Mouse (Mus musculus) c-Kit-positive CD71-positive TER-119-positive erythroid progenitor cells, embryonic 14.5 days (primary cell): ENCODE results near the gene Katnb1.

Source experiments
- DNase-seq: peaks from one replicate; pipeline ENCODE4 v3.0.0-alpha.2; 2013; ENCODE audit warnings: low spot score

The Katnb1 gene

DNA sequence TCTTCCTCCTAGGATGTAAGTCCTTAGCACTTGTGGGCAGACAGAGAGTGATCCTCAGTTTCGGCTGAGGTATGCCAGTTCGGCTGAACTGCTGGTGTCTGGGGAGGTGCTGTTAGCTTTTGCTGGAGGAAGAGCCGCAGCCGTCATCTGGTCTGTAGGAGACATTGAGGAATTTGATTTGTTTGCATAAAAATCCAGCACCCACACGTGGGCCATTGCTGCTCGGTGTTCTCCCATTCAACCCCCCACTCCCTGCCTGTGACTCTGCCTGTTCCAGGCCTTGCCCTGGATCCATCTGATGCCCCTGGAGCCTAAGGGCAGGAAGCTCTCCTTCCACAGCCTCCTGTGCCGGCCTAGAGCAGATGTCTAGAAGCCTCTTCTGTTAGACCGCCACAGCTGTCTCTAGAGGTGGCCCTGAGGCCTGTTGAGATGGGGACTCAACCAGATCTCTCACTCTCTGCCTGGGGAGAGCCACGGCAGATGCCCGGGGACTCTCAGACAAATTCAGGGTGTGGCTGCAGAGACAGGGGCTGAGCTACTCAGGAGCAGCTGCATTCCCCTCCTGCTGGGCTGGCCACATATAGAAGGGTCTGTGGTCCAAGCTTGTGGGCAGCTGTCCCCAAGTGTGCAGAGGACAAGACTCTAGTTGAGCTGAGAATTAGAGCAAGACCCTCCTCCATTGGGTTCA lies 3.9 kb downstream of the Katnb1 start:
- no peak for DNase-seq

DNA sequence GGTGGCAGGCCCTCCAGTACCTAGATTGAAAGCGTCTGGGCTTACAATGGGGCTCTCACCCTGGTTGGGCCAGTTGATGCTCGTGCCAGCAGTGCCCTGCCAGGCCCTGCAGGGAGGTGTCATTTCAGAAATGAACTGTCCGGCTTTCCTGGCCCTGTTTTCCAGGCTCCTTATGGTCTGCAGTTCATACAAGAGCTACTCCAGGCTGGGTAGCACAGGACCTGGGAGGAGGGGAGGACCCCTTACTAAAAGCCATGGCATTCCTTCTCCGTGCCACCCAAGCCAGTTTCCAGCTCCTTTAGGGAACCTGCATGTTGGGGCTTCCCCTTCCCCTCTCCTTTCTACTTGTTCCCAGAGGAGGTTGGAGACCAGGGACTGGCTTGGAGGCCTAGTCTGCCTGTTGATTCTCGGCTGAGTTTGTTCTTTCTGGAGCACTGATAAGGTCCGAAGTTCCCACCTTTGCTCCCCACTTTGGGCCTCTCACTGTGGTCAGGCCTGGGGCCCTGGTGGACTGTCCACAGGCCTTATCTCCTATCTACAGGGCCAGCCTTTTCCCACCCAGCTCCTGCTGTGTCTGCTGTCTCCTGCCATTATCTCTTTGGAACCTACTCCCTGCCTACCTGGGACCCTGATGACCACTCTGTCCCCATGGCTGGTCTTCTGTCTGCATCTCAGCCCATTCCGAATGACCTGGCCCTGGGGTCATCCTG lies 4.6 kb downstream of the Katnb1 start:
- no peak for DNase-seq

DNA sequence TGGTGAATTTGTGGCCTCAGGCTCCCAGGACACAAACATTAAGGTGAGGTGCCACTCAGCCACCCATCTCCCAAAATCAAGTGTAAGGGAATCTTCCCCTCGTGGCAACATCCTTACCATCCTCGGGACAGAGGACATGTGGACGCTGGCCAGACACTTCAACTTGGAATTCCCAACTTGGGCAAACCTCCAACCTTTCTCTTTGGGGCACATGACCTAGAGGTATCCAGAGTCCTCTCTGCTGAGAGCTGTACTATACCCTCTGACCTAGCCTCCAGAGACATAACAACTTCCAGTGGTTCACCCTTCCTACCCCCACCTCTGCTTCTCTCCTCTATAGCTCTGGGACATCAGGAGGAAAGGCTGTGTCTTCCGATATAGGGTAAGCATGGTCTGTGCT lies 12.6 kb downstream of the Katnb1 start:
- DNase-seq: no peak

DNA sequence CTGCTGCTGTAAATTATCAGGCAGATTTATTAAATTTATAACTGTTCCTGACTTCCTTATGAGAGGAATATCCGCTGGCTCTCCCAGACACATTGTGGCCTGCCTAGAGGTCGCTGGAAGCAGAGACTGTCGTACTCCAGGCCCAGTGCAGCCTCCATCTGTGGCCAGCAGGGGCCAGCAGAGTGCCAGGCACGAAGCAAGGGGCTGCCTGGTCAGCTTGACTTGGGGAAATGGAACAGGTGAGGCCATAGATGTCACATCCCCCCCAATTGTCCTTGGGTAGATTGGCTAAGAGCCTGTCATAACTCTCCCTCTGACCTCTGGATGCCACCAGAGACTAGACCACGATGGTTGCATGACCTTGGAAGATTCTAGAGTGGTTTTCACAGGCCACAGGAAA lies 18.0 kb downstream of the Katnb1 start:
- no peak for DNase-seq

DNA sequence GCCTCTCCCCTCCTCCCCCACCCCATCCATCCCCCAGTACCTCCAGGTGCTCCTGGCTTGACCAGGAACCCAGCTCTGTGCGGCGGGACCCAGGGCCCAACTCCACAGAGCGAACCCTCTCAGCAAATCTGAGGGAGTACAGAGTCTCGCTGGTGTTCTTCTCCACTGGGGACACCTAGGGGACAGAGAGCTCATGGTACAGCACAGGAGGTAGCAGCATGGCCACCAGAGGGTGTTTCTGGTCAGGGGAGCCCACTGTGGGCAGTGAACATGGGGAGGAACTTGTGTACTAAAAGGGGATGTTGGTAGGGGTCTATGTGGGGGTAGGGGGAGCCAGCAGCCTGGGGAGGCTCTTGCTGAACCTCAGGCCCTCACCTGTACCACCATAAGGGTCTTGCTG lies 21.0 kb downstream of the Katnb1 start:
- DNase-seq: no peak

DNA sequence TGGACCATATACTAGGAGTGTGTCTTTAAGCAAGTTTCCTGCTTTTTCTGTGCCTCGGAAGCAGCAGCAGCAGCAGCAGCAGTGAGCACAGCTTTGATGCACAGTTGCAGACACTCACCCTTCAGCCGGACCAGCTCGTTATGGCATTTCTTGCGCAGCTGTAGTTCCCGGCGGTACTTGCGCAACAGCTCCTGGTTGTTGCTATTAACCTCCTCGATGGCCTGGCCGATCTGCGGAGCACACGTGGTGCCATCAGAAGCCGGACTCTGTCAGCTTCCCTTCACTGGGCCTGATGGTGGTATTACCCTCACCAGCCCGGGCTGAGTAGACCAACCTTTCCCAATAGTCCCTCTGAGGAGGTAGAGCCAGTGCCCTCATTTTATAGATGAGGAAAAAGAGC lies 26.3 kb downstream of the Katnb1 start:
- DNase-seq: no peak

DNA sequence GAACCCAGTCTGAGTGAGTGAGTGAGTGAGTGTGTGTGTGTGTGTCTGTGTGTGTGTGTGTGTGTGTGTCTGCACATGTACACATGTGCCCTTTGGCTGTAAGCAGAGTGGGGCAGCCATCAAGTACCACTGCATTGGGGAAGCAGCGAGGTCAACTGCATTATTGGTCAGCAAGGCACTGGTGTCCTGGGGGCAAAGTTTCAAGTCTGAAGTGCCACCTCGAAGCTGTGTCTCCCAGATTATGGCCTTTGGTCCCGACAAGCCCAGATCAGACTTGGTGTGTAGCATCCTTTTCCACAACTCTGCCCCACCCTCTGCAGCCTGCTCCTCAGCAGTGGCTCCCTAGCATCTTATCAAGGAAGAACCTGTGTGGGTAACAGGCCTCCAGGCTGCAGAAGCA lies 31.6 kb downstream of the Katnb1 start:
- no peak for DNase-seq

DNA sequence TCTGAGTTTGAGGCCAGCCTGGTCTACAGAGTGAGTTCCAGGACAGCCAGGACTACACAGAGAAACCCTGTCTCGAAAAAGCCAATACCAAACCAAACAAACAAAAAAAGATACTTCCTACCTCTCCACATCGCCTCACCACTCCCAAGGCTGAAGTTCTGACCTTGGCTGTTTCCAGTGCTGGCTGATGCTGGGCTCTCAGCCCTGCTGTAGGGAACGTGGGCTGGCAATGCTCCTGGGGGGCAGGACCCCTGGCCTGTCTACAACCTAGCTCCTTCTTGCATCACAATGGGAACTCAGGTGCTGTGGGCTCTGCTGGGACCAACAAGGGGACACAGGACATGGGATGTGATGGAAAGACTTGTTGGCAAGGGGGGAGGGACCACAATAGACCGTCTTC lies 32.1 kb downstream of the Katnb1 start:
- no peak for DNase-seq

DNA sequence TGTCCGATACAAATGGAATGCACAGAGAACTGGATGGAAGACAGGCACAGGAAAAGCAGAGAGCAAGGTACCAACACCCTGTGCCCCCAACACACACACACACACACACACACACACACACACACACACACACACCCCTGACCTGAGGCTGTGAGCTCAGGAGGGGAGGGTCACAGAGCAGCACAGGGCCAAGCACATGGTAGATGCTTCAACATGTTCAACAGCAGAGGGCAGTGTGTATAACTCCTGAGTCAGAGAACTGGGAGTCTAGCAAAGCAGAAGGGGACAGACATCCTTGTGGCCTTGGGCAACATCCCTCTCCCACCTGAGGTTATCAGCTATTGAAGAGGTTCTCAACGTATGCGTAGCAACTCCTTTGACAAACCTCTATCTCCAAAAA lies 32.8 kb downstream of the Katnb1 start:
- no peak for DNase-seq

DNA sequence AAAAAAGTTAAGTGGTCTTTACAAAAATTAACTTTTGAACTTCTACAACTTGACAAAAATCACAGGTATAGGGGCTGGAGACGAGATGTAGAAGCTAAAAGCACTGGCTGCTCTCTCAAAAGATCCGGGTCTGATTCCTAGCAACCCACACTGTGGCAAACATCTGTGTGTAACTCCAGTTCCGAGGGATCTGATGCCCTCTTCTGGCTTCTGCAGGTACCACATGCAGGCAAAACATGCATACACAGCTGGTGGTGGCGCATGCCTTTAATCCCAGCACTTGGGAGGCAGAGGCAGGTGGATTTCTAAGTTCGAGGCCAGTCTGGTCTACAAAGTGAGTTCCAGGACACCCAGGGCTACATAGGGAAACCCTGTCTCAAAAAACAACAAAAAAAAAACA lies 42.5 kb downstream of the Katnb1 start:
- DNase-seq: no peak

DNA sequence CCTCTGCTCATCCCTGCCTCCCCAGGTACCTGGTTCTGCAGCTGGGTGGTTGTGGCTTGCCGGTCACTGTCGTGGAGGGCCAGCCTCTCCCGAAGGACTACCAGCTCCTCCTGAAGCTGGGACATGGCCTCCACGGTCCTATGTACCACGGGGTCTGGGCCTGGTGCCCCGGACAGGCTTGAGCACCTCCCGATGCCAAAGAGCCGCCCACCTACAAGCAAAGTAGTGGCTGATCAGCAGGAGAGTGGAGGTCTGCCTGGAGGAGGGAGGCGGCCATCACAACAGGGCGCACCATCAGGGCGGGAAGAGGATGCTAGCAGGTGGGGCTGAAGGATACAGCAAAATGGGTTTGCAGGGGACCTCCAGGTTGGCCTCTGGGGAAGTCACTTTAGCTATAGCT lies 45.5 kb downstream of the Katnb1 start:
- DNase-seq: no peak

DNA sequence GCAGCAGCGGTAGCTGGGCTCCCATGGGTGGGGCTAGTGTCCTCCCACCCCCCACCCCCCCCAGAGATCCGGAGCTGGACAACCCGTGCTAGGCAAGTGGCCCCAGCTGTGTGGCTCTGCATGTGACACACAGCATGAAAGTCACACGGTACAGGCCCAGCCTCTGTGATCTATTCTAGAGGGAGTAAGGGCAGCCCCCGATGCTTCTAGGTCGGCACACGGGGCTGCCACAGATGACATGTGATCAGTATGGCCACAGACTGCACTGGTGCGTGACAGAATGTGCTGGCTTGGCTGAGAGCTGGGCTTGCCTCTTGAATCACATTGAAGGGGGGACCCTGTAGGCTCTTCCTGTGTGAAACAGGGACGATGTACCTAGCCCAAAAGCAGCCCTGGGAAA lies 46.7 kb downstream of the Katnb1 start:
- DNase-seq: no peak

DNA sequence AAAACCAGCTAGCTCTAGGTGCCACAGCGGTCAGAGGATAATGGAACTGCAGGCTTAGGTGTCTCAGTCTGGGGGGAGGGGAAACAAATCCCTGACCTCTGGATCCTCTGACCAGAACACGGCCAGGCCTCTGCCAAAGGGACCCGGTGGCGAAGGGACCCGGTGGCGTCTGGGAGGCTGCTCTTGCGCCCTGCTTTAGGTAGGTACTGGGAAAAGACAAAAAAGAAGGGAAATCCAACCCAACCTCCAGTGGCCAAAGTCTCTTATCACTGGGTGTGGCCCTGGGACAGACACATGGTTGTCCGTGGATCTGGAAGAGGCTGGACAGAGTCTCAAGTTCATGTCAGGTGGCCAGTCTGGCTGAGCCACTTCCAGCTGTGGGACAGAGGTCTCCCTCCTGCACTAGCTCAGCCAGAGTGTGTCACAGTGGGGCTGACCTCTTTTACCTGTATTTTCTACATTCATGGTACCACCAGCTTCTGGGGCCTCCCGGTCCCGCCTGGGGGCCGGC lies 47.8 kb downstream of the Katnb1 start:
- DNase-seq: no peak

DNA sequence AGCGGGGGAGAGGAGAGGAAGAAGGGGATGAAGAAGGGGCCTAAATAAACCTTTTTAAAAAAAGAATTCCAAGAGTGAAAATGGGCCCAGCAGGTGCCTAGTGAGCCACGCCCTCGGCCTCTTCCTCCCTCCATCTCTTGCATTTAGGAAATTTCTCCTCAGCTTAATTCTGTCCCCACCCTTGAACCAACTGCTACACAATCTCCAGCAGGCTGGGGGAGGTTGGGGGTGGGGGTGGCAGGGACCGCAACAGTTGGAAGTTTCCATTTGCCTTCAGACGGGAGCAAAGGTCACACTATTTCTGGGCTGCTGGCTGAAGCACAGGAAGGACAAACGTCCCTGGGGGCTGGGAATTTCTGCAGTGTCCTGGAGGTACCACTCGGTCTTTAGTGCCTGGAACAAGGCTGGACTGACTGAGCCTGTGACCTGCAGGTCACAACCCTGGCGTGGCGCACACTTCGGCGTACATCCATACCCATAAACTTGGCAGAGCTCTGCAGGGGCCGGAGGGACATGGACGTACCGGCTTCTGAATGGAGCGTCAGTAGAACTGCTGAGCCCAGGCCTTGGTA lies 50.1 kb downstream of the Katnb1 start:
- DNase-seq: no peak

DNA sequence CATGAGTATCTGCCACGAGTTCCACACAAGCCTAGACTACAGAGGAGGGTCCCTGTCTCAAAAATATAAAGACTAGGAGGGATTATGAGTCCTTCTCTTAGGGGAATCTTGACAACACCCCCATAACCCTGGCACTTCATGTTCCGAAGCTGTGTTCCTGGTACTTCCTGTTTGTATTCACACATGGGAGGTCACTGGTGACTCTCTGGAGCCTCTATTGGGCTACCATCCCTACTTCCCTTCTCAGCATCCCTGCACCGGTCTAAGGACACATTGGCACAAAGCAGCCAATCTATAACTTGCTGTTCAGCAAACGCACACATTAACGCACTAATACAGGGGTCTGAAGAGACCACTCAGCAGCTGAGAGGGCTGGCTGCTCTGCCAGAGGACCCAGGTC lies 51.0 kb downstream of the Katnb1 start:
- no peak for DNase-seq

DNA sequence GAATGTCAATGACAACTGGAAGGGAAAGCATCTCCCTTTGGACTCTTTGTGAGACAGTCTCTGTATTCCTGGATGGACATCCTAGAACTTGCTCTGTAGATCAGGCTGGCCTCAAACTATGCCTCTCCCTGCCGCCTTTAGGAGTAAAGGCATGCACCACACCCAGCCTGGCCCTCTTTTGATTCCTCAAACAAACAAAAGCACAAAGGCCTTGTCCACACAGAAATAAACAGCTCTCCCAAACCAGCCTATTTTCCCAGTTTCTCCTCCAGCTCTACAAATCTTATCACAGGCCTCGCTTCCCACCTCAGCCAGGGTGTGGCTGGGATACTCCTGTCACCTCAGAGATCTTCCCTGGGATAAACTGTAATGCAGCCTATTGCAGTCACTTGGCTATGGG lies 53.2 kb downstream of the Katnb1 start:
- DNase-seq: no peak

DNA sequence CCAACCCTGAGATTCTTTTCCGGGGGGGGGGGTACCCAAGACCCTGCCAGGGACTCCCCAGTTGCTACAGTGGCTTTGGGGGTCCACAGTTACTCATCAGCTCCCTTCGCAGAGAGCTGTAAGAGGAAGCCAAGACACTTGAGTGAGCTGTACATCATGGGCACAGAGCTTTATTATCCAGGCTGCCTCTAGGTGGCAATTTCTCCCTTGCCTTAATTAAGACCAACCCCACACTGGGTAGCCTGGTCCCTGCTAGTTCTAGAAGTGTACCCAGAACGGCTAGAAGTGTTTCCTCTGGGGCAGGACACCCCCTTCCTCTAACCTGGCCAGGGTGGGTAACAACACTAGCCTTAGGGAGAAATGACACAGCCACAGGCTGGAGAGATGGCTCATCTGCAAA lies 54.3 kb downstream of the Katnb1 start:
- no peak for DNase-seq

DNA sequence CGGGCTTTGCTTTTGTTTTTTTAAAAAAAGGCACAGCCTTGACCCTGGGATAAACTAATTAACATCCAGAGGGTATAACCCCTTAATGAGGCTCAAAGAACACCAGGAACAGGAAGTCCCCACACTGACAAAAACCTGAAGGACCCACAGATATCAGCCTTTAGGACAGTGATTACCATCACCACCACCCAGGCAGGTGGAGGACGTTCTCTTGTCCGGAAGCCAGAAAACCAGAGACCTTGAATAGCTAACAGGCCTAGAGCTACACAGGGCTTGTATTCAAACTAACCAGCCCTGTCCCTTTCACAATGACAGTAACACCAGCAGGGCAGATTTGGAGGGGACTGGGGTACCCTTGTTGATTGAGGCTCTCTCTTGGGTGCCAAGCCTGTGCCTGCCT lies 55.2 kb downstream of the Katnb1 start:
- DNase-seq: no peak

DNA sequence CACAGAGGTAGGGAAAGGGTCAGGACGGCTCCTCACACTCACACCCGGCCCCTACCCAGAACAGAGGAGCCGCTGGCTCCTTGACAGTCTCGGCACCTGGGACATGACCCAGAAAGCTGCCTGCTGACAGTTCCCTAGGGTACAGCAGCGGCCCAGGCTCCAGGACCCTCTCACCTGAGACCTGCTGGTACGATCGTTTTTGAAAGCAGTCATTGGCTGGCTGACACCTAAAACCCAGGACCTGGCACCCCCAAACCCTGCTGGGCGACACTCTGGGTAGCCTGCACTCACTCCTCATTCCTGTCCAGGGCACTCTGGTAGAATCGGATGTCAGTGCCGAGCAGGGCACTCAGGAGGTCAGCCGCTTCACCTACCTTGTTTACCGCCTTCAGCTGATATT lies 56.2 kb downstream of the Katnb1 start:
- DNase-seq: no peak

DNA sequence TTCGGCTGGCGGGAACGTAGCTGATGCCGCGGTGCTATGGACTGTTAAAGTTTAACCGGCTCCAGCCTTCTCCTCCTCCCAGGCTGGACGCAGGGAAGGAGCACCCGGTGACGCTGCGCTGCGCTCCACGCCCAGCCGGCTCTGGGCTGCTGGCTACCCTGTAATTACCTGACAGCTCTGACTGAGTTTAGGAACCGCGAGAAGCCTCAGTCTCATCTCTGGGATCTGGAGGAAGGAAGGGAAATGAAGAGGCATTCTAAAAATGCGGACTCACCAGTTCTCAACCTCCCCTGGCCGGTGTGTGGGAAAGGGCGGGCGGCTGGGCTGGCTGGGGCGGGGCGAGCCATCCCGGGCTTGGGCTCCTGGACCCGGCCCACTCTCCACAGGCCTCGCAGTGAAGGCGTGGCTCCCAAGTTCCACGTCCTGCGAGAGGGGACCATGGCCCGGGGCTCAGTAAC lies 56.7 kb downstream of the Katnb1 start:
- no peak for DNase-seq

DNA sequence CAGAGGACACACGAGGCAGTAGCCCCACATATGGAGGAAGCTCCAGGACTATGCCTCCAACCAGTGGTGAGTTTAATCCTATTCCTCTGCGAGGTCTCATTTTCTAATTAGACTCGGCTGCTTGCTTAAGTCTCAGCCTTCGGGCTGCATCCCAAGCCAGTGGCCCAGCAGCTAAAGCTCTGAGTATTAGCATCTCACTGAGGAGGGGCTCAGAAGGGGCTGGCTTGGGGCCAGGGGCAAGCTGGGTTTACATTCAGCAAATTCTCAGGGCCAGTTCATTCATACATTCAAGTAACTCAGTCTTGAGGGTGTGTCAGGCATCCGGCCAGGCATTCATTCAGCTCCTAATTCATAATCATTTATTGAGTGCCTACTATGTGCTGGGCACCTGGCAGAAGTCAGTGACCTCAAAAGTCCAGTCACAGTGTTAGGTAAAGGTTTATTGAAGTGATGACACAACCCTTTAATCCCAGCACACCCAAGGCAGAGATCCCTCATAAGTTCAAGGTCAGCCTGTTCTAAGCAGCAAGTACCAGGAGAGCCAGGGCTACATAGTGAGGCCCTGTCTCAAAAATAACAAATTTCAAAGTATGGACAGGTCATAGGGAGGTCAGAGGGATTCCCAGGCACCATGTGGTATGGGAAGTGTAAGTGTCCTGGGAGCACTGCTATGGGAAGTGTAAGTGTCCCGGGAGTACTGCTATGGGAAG lies 57.5 kb downstream of the Katnb1 start:
- DNase-seq: no peak

DNA sequence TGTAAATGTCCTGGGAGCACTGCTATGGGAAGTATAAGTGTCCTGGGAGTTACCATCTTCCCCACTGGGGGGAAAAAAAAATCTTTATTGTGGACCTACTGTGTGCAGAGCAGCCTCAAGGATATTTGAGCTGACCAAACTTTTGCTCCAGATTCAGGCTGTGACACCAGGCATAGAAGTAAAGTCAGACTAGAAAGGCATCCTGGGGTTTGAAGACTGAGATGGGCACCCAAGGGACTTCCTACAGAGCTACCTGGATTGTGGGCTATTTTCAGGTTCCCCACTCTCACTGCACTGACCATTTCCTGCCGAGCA lies 58.0 kb downstream of the Katnb1 start:
- DNase-seq: no peak

DNA sequence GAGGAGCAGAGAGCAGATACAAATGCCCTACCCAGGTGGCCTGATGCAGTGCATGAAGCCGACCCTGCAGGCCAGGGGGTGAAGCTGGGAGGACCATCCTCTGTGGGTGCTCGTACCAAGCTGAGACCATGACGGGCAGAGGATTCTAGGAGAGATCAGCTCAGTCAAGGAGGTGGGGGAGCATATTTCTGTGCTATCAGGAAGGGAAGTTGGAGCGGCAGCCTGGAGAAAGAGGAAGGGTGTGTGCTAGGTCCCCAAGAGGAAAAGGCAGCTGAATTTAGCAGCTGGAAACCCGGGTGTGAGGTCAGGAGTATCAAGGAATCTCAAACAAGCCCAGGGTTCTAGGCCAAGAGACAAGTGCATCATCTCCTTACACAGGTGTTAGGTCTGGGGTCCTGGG lies 59.6 kb downstream of the Katnb1 start:
- DNase-seq: no peak
